Mouse (Mus musculus): ENCODE measurements around the gene Itih4. TPM values are rescaled to one million over a fixed set of nuclear protein-coding genes. Genes with fewer than 3 reads are reported as not detected.

Gene Itih4
- polyA plus RNA-seq, 1 experiment from 2014 or later, result not detected

DNA sequence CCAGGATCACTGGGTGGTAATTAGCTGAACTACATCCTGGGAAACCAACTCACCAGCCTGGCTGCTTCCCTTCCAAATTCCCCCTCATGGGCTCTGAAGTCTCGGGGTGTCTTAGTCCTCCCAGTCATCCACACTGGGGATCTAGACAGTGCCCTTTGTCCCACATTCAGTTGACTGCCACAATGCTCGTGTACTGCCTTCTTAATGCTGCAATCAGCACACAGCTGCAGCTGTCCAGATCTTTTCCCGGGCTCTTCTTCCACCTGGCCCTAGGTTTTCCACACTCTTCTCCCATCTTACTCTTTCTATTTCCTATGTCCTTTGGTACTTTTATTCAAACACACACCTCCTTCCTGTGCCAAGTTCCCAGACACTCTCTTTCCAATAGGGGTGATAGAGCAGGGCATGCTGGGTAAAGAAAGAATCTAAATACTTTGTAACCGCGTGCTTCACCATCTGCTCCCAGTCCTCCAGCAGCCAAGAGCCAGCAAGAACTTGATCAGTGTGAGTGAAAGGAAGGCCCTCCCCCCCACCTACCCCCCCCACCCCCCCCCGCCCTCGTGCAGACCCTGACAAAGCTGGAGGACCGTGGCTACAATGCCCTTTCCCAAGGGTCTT is 35.9 kb downstream of the Itih4 start:
- Histone ChIP-seq H3K4me3 (no peak overlapping the region), H3K27ac (replicated peaks) (peak overlapping the region; percentile 64), H3K27me3 (ENCODE audit: low read depth, poor library complexity, severe bottlenecking) (no peaks in the 10 kb centered on the region), H3K4me1 (peaks cover 14% of the 10 kb centered on the region), H3K36me3 (no peaks in the 10 kb centered on the region), H3K9me3 (replicated peaks) (no peaks in the 10 kb centered on the region)
- WGBS, result 75% methylated on average over 8 of the region's 8 CpGs
- no peak for DNase-seq (ENCODE audit: low spot score)

DNA sequence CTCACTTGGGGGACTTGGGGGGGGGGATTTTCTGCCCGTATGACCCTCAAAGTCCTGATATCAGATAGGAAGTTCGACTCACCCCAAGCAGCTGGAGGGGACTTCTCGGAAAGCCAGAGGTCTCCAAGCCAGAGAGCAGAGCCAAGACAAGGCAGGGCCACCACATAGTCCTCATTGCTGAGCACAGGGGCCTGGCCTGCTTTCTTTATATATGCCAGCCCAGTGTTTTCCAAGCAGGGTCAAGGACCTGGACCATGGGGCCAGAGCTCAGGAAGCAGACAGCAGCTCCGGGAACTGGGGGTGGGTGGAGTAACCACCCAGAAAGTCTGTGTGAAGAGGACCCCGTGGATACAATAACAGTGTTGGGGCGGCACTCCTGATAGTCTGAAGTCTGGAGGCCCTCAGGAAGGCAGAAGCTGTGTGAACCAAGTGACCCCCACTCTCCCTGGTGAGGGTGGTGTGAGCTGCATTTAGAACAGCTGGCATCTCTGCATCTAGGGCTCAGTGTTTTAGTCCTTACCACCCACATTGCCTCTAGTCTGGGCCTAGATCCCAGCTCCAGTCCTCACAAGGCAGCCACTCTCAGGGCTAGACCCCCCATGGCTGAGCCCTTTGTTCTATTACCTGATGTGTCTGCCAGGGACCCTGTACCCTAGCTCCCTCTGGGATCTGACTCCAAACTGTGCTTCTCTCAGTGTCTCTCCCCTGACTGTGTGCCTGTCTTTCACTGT is 37.3 kb downstream of the Itih4 start, which contains the start of gene Itih3:
Itih3 (minus strand) TSS at position 386 of the 731 bp plus-strand sequence.
- 70% methylated on average over 6 of the region's 6 CpGs for WGBS
- Histone ChIP-seq H3K27me3 (ENCODE audit: low read depth, poor library complexity, severe bottlenecking) (no peaks in the 10 kb centered on the region), H3K36me3 (no peaks in the 10 kb centered on the region), H3K27ac (replicated peaks) (peak within 1 kb of the TSS; percentile 64), H3K9me3 (replicated peaks) (no peaks in the 10 kb centered on the region), H3K4me1 (peaks cover 14% of the 10 kb centered on the region), H3K4me3 (no peak within 1 kb of the TSS)
- DNase-seq (ENCODE audit: low spot score), result no peak

DNA sequence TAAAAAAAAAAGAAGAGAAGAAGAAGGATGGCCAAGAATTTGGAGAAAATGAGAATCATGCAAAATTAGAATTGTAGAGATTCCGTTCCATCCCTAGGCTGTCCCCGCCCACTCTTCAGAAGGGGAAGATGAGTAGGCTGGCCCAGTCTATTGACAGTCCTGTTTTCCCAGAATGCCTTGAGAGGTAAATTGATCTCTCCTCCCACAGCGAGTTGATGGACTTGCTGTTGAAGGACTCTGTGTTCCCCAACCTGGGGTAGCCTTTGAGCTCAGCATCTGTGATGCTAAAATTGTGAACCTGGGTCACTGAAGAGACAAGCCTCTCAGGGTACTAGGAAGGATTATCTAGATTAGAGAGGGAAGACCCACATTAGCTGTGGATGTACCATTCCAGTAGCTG is 39.2 kb downstream of the Itih4 start:
- H3K4me3 ChIP-seq, result no peak overlapping the region
- no peaks in the 10 kb centered on the region for H3K27me3 ChIP-seq (ENCODE audit: low read depth, poor library complexity, severe bottlenecking)
- no peak overlapping the region for H3K27ac ChIP-seq (replicated peaks)
- H3K9me3 ChIP-seq (replicated peaks), result no peaks in the 10 kb centered on the region
- WGBS, result 94% methylated on average over 3 of the region's 3 CpGs
- H3K36me3 ChIP-seq, result no peaks in the 10 kb centered on the region
- DNase-seq (ENCODE audit: low spot score), result no peak
- peaks cover 14% of the 10 kb centered on the region for H3K4me1 ChIP-seq

DNA sequence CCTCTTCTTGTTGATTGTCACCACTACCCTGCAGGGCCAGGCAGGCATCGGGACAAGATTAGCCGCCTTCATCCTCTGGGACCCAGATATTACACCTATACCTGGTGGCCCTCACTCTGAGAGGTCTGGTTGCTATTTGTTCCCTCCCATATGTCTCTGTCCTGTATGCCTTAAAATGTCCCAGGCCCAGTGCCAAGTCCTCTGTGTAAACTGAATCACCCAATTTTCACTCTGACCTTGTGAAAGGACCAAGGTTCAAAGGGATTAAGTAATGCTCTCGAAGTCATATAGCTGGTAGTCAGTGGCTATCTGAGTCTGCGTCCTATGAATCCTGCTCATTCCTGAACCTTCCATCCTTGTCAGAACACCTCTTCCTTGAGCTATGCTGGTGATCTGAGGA is 44.1 kb downstream of the Itih4 start:
- no peak for DNase-seq (ENCODE audit: low spot score)
- no peaks in the 10 kb centered on the region for H3K27me3 ChIP-seq (ENCODE audit: low read depth, poor library complexity, severe bottlenecking)
- H3K4me3 ChIP-seq, result no peak overlapping the region
- 94% methylated on average over 4 of the region's 4 CpGs for WGBS
- H3K4me1 ChIP-seq, result no peaks in the 10 kb centered on the region
- no peak overlapping the region for H3K27ac ChIP-seq (replicated peaks)
- no peaks in the 10 kb centered on the region for H3K36me3 ChIP-seq
- no peaks in the 10 kb centered on the region for H3K9me3 ChIP-seq (replicated peaks)

DNA sequence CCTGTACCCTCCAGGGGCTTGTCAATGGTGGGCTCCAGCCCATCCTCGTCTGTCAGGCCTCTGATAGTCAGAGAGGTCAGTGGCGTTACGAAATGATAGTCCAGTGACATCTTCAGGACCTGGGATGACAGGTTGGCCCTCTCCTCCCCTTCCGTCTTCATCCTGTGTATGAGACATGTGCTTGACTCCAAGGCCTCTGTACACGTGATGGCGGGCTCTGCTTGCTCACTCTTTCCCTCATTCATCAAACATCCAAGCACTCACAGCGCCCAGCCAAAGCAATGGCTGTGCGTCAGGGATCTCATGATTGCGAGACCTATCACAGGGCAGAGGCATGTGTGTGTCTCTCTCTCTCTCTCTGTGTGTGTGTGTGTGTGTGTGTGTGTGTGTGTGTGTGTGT is 47.1 kb downstream of the Itih4 start:
- Histone ChIP-seq H3K4me1 (no peaks in the 10 kb centered on the region), H3K4me3 (no peak overlapping the region), H3K27ac (replicated peaks) (no peak overlapping the region), H3K27me3 (ENCODE audit: low read depth, poor library complexity, severe bottlenecking) (no peaks in the 10 kb centered on the region), H3K9me3 (replicated peaks) (no peaks in the 10 kb centered on the region), H3K36me3 (no peaks in the 10 kb centered on the region)
- DNase-seq (ENCODE audit: low spot score), result no peak
- 87% methylated on average over 9 of the region's 9 CpGs for WGBS

DNA sequence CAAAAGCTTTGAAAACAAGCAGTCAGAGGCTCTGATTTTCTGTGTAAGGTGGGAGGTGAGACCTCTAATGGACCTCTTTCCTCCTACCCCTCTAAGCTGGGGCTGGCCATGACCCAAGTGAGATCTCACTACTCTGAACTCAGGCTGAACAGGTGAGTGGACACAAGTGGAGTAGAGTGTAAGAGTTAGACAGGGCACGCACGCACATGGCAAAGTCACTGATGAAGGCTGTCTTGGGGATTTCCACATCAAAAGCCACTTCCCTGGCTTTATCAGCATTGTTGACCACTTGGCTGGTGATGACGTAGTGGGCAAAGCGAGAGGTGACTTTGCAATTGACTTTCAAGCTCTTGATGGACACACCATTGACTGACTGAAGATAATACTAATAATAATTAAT is 56.0 kb downstream of the Itih4 start:
- H3K36me3 ChIP-seq, result no peaks in the 10 kb centered on the region
- no peak for DNase-seq (ENCODE audit: low spot score)
- H3K4me3 ChIP-seq, result no peak overlapping the region
- no peak overlapping the region for H3K27ac ChIP-seq (replicated peaks)
- no peaks in the 10 kb centered on the region for H3K27me3 ChIP-seq (ENCODE audit: low read depth, poor library complexity, severe bottlenecking)
- no peaks in the 10 kb centered on the region for H3K9me3 ChIP-seq (replicated peaks)
- H3K4me1 ChIP-seq, result no peaks in the 10 kb centered on the region
- 96% methylated on average over 4 of the region's 4 CpGs for WGBS

DNA sequence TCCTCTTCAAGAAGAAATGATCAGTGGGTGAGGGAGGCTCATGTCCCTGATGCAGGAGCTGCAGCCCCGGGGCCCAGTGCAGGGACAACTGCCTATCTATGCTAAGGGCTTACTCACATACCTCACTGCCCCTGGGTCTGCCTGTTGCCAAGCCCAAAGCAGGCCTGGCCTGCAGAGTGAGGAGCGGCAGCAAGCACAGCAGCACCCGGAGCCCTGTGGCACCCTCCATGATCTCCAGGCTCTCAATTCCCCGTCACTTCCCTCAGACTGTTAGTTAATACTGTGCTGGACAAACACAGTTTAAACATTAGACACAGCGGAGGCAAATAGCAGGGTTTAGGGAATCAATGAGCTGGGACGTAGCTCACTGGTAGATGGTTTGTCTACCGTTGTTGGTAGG is 56.8 kb downstream of the Itih4 start, which contains the start of gene Itih1:
Itih1 (minus strand) TSS at position 252 of the 400 bp plus-strand sequence.
- Histone ChIP-seq H3K27ac (replicated peaks) (no peak within 1 kb of the TSS), H3K9me3 (replicated peaks) (no peaks in the 10 kb centered on the region), H3K4me3 (no peak within 1 kb of the TSS), H3K27me3 (ENCODE audit: low read depth, poor library complexity, severe bottlenecking) (no peaks in the 10 kb centered on the region), H3K36me3 (no peaks in the 10 kb centered on the region), H3K4me1 (no peaks in the 10 kb centered on the region)
- WGBS, result 89% methylated on average over 7 of the region's 7 CpGs
- no peak for DNase-seq (ENCODE audit: low spot score)

DNA sequence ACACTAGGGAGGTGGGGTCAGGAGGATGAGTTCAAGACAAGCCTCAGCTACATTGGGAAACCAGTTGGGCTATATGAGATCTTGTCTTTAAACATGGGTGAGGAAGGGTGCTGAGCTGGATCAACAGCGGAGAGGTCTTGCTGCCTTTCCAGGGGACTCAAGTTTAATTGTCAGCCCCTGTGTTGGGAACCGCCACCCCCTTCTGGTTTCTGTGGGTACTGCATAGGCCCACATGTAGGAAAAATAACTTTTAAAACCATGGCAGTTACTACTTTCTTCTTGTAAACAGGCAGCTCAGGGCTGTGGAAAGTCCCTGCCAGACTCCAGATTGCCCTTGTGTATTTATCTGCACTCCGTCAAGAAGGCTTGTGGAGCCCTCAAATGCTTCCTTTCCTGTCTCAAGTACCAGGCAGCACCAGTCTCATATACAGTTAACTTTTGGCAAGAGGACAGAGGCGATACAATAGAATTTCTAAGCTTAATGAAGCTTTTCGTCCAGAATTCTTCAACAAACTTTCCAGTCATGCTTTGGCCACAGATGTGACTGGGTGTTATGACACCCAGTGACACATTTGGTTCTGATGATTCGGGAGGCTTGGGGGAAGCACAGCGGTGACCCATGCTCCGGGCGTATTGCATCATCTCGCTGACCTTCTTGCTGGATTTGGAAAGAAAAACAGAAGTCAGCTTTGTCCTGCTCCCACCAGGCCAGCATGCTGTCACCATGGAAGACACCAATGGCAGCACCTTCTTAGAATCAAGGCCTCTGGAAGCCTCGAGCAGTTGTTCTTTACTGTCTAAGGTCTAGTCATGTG is 57.8 kb downstream of the Itih4 start:
- Histone ChIP-seq H3K4me3 (no peak overlapping the region), H3K9me3 (replicated peaks) (no peaks in the 10 kb centered on the region), H3K36me3 (no peaks in the 10 kb centered on the region), H3K27ac (replicated peaks) (no peak overlapping the region), H3K4me1 (no peaks in the 10 kb centered on the region), H3K27me3 (ENCODE audit: low read depth, poor library complexity, severe bottlenecking) (no peaks in the 10 kb centered on the region)
- WGBS, result 73% methylated on average over 11 of the region's 11 CpGs
- DNase-seq (ENCODE audit: low spot score), result peak; percentile 46

DNA sequence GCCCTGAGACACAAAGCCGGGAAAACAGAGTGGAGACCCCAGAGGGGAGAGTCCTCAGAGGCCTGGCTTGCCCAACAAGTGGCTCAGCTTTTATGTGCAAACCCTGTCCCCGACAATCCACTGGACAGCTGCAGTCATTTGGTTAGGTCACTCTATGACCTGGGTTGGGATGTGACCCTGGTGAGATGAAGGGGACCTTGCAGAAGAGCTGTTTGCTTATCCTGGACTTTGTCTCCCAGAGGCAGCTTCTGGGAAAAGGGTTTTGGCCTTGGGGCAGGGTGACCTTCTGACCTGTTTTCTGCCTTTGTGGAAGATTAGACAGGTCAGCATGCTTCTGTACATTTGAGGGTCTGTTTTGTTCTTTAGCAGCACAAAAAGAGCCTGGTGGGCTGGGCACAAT is 58.5 kb downstream of the Itih4 start:
- no peaks in the 10 kb centered on the region for H3K36me3 ChIP-seq
- H3K9me3 ChIP-seq (replicated peaks), result no peaks in the 10 kb centered on the region
- DNase-seq (ENCODE audit: low spot score), result no peak
- H3K4me3 ChIP-seq, result no peak overlapping the region
- WGBS, result 84% methylated on average over 2 of the region's 2 CpGs
- no peaks in the 10 kb centered on the region for H3K4me1 ChIP-seq
- H3K27me3 ChIP-seq (ENCODE audit: low read depth, poor library complexity, severe bottlenecking), result no peaks in the 10 kb centered on the region
- no peak overlapping the region for H3K27ac ChIP-seq (replicated peaks)

DNA sequence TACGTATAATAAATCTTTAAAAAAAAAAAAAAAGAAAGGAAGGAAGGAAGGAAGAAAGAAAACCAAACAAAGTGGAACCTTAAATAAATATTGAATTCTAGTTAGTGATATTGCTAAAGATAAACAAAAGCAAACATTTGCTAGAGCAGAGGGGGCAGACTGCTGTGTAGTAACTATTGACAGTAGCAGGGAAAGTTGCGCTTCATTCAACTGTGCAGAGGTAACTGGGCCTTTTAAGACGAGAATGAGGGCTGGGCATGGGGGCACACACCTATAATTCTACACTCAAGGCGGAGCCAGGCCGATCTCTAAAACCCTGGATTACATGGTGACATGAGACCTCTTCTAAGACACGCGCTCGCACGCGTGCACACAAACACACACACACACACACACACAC is 63.7 kb downstream of the Itih4 start:
- no peak for DNase-seq (ENCODE audit: low spot score)
- Histone ChIP-seq H3K4me3 (no peak overlapping the region), H3K9me3 (replicated peaks) (no peaks in the 10 kb centered on the region), H3K36me3 (peaks cover 9% of the 10 kb centered on the region), H3K4me1 (peaks cover 15% of the 10 kb centered on the region), H3K27me3 (ENCODE audit: low read depth, poor library complexity, severe bottlenecking) (no peaks in the 10 kb centered on the region), H3K27ac (replicated peaks) (no peak overlapping the region)
- WGBS, result 93% methylated on average over 10 of the region's 10 CpGs

DNA sequence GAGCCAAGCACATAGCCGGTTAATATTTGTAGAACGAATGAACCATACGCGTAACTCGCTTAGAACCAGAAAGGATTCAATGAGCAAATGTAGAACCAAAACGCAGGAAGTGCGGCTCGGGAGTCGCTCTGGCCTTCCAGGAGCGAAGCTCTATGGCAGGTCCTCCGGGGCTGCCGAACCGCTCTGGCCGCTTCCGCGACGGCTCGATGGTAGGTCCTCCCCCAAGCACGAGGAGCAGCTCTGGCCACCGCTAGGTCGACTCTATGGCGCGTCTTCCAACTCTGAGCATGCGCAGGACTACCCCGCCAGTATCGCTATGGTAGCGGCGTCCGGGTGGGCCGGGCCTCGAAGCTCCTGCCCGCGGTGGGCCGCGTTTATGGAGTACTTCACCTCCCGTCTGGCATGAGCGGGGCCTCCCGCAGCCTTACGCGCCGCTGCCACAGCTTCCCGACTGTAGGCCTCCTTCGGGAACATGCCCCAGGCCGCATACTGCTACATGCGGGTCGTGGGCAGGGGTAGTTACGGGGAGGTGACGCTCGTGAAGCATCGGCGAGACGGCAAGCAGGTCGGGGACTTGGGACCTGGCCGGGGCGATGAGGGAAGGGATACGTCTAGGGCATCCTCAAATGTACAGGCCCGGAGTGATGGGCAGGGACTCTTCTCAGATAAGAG is 65.0 kb downstream of the Itih4 start, which contains the start of gene Nek4:
Nek4 (plus strand) TSS at position 224 of the 672 bp plus-strand sequence.
- no peaks in the 10 kb centered on the region for H3K9me3 ChIP-seq (replicated peaks)
- peak within 1 kb of the TSS; percentile 91 for H3K27ac ChIP-seq (replicated peaks)
- H3K36me3 ChIP-seq, result peaks cover 19% of the 10 kb centered on the region
- 1% methylated on average over 57 of the region's 57 CpGs for WGBS
- H3K4me1 ChIP-seq, result peaks cover 15% of the 10 kb centered on the region
- H3K27me3 ChIP-seq (ENCODE audit: low read depth, poor library complexity, severe bottlenecking), result no peaks in the 10 kb centered on the region
- DNase-seq (ENCODE audit: low spot score), result peak; percentile 98
- H3K4me3 ChIP-seq, result peak within 1 kb of the TSS; percentile 91

Data from midbrain, embryonic 10.5 days (tissue).